Mouse (Mus musculus) testis, postnatal 10 days (tissue): ENCODE data around the gene Phip.
A peak's percentile ranks its signal among the peaks of the same experiment; 100 is the strongest.

Experiments
- DNase-seq: peaks from one replicate; pipeline ENCODE4 v3.0.0; 2021; ENCODE audit warnings: low spot score

Phip gene

GRCm38 (mm10) chr9:82867698-82868097 lies 107.6 kb downstream of the Phip start:
- DNase-seq: no peak

GRCm38 (mm10) chr9:82866121-82866520 lies 109.2 kb downstream of the Phip start:
- no peak for DNase-seq

GRCm38 (mm10) chr9:82861775-82862430 lies 113.4 kb downstream of the Phip start:
- no peak for DNase-seq

- no peak for DNase-seq
Measured at GRCm38 (mm10) chr9:82861316-82861715, 114.0 kb downstream of the Phip start.

GRCm38 (mm10) chr9:82860805-82861204 lies 114.5 kb downstream of the Phip start:
- DNase-seq: no peak

- no peak for DNase-seq
Measured at GRCm38 (mm10) chr9:82856241-82856640, 119.1 kb downstream of the Phip start.

GRCm38 (mm10) chr9:82854973-82855614 lies 120.2 kb downstream of the Phip start:
- no peak for DNase-seq

- no peak for DNase-seq
Measured at GRCm38 (mm10) chr9:82854040-82854439, 121.3 kb downstream of the Phip start.

- DNase-seq: no peak
Measured at GRCm38 (mm10) chr9:82842671-82843070, 132.6 kb downstream of the Phip start.

GRCm38 (mm10) chr9:82835921-82836320 lies 139.4 kb downstream of the Phip start:
- DNase-seq: no peak

- no peak for DNase-seq
Measured at GRCm38 (mm10) chr9:82831891-82832290, 143.4 kb downstream of the Phip start.

- DNase-seq: peak; percentile 90
Measured at GRCm38 (mm10) chr9:82829693-82830430, 145.5 kb downstream of the Phip start.

- no peak for DNase-seq
Measured at GRCm38 (mm10) chr9:82829007-82829689, 146.2 kb downstream of the Phip start, which contains the start of gene Irak1bp1. TSS of gene Irak1bp1 (plus strand) at chr9:82829540.

- no peak for DNase-seq
Measured at GRCm38 (mm10) chr9:82826426-82826825, 148.9 kb downstream of the Phip start.
